Mouse (Mus musculus) cortical plate, adult 2 months (tissue): ENCODE measurements at regions not wholly inside any gene's neighbourhood (a gene's known extent, or its start where the extent isn't known, plus 50 kb on each side); places are given as distances from the start of the nearest gene placed in this dataset.

Experiments
- CTCF ChIP-seq: fragments of 200-500 bp; IDR thresholded peaks from 2 replicates; pipeline ENCODE4 v1.5.1; 2011; ENCODE audit warnings: mild to moderate bottlenecking, control low read depth, low read length; ENCODE audit not compliant: insufficient read depth; ENCODE audit errors: extremely low read depth
- POLR2A ChIP-seq: fragments of 200-500 bp; IDR thresholded peaks from 2 replicates; pipeline ENCODE4 v1.6.1; 2011; ENCODE audit warnings: mild to moderate bottlenecking, low read length, control low read depth; ENCODE audit not compliant: insufficient read depth; ENCODE audit errors: extremely low read depth

DNA sequence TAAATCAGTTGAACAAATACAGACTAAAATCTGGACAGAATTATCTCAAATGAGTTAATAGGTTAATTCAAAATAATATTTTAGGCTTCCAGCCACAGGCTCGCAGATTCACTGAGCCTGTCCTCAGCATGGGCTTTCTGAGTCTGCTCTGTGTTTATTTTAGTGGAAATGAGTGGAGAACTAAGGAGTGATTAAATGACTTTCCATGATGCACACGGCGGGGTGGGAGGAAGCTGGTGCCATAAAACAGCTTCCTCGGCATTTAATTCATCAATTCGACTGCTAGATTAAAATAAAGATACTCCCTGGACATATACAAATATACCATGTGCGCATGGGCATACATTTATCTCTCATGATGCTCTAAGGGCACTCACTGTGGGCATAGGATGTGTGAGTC is 104.4 kb upstream of the Arglu1 start:
- TF ChIP-seq CTCF (no peak), POLR2A (no peak)
